Mouse (Mus musculus) lung, embryonic 14.5 days (tissue): ENCODE results near the gene Mb21d2. TPM values are rescaled to one million over a fixed set of nuclear protein-coding genes. Genes with fewer than 3 reads are reported as not detected.

Experiments used
- ATAC-seq: fragments of 200-750 bp; cut with Nextera tagmentation; 2 replicates; pipeline ENCODE4 v1.8.0; 2017; ENCODE audit warnings: mild to moderate bottlenecking, moderate TSS enrichment, moderate library complexity; ENCODE audit not compliant: insufficient read depth
- DNase-seq: peaks from one replicate; pipeline ENCODE4 v3.0.0-alpha.2; 2015
- H3K27ac ChIP-seq: fragments of 300-500 bp; sonication (generic); 2 replicates; pipeline ENCODE4 v1.5.1; 2014; ENCODE audit warnings: low read depth, mild to moderate bottlenecking, moderate library complexity
- H3K27me3 ChIP-seq: fragments of 300-500 bp; sonication (generic); 2 replicates; pipeline ENCODE4 v1.6.1; 2014; ENCODE audit warnings: low read length, control low read depth; ENCODE audit not compliant: insufficient read depth
- H3K36me3 ChIP-seq: fragments of 300-500 bp; sonication (generic); 2 replicates; pipeline ENCODE4 v1.6.1; 2014; ENCODE audit warnings: control low read depth; ENCODE audit not compliant: insufficient read depth
- H3K4me1 ChIP-seq: fragments of 300-500 bp; sonication (generic); 2 replicates; pipeline ENCODE4 v1.6.1; 2014; ENCODE audit warnings: antibody characterized with exemption, control low read depth; ENCODE audit not compliant: insufficient read depth
- H3K4me2 ChIP-seq: fragments of 300-500 bp; sonication (generic); 2 replicates; pipeline ENCODE4 v1.6.1; 2014; ENCODE audit warnings: mild to moderate bottlenecking
- H3K4me3 ChIP-seq: fragments of 300-500 bp; sonication (generic); 2 replicates; pipeline ENCODE4 v1.5.1; 2014; ENCODE audit warnings: low read depth, low read length
- H3K9ac ChIP-seq: fragments of 300-500 bp; sonication (generic); 2 replicates; pipeline ENCODE4 v1.6.1; 2014
- H3K9me3 ChIP-seq: fragments of 300-500 bp; sonication (generic); 2 replicates; pipeline ENCODE4 v1.6.1; 2016; ENCODE audit warnings: low read depth, low read length, control low read depth
- CTCF ChIP-seq: IDR thresholded peaks from 2 replicates; pipeline ENCODE4 v1.5.1; 2016; ENCODE audit warnings: antibody characterized with exemption, low read depth
- WGBS: fragments of 180-500 bp; shearing (Covaris S2); extraction: QIAGEN DNeasy Blood & Tissue Kit; methylation state at CpG from one replicate; pipeline ENCODE4 v1.1.7; 2014; 5-methylcytosine and 5-hydroxymethylcytosine counted together
- polyA plus RNA-seq: library from polyadenylated mRNA; unstranded; fragments of >200 nt; fragmentation: Nextera tagmentation; extraction: Ambion mirVana; gene quantifications from 2 replicates; pipeline ENCODE4 v1.2.1, GENCODE M21; 2014

Mb21d2 gene
- polyA plus RNA-seq, 1 experiment from 2014 or later, result 7.3 TPM

GRCm38 (mm10) chr16:28915362-28915761, 14.1 kb downstream of the Mb21d2 start:
- Histone ChIP-seq H3K36me3 (0 out of 2 replicates have a peak, but pooled peaks cover 3% of the 10 kb centered on the region), H3K4me2 (no peak overlapping the region), H3K27me3 (no peaks in the 10 kb centered on the region), H3K9me3 (no peaks in the 10 kb centered on the region), H3K27ac (no peak overlapping the region), H3K4me1 (no peaks in the 10 kb centered on the region; the same call in 1 of the 2 replicates), H3K9ac (no peak overlapping the region), H3K4me3 (no peak overlapping the region)
- TF ChIP-seq CTCF, result no peak
- DNase-seq, result no peak
- no peak for ATAC-seq
- WGBS, result 77% methylated on average over 7 of the region's 7 CpGs

DNA sequence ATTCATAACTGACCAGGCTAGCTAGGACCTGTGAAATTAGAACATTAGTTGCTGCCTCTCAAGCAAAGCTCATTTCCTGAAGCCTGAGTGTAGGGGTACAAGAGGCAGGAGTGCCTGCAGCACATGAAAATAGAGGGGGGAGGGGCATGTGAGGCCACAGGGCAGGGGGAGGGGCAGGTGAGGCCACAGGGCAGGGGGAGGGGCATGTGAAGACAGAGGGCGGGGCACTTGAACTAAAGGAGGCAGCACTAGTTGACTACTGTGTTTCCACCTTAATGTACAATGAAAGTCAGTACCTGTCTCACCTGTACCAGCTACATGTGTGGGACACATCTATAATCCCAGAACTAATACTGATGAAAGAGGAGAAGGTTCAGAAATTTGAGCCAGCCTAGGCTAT, 14.8 kb downstream of the Mb21d2 start:
- 0 out of 2 replicates have a peak, but pooled peaks cover 3% of the 10 kb centered on the region for H3K36me3 ChIP-seq
- H3K9me3 ChIP-seq, result no peaks in the 10 kb centered on the region
- H3K4me3 ChIP-seq, result no peak overlapping the region
- no peak for DNase-seq
- no peak overlapping the region for H3K4me2 ChIP-seq
- ATAC-seq, result no peak
- H3K4me1 ChIP-seq, result no peaks in the 10 kb centered on the region; the same call in 1 of the 2 replicates
- no peaks in the 10 kb centered on the region for H3K27me3 ChIP-seq
- no peak for TF ChIP-seq CTCF
- H3K27ac ChIP-seq, result no peak overlapping the region
- no peak overlapping the region for H3K9ac ChIP-seq
- WGBS, result 59% methylated on average over 1 of the region's 1 CpGs

GRCm38 (mm10) chr16:28911414-28912050, 17.9 kb downstream of the Mb21d2 start:
- no peak overlapping the region for H3K4me2 ChIP-seq
- H3K36me3 ChIP-seq, result no peaks in the 10 kb centered on the region
- no peak overlapping the region for H3K9ac ChIP-seq
- no peaks in the 10 kb centered on the region for H3K9me3 ChIP-seq
- DNase-seq, result peak; percentile 41
- H3K27me3 ChIP-seq, result no peaks in the 10 kb centered on the region
- H3K4me3 ChIP-seq, result no peak overlapping the region
- H3K27ac ChIP-seq, result no peak overlapping the region
- ATAC-seq, result no peak
- peaks cover 6% of the 10 kb centered on the region for H3K4me1 ChIP-seq
- TF ChIP-seq CTCF, result no peak
- WGBS, result 60% methylated on average over 15 of the region's 15 CpGs

DNA sequence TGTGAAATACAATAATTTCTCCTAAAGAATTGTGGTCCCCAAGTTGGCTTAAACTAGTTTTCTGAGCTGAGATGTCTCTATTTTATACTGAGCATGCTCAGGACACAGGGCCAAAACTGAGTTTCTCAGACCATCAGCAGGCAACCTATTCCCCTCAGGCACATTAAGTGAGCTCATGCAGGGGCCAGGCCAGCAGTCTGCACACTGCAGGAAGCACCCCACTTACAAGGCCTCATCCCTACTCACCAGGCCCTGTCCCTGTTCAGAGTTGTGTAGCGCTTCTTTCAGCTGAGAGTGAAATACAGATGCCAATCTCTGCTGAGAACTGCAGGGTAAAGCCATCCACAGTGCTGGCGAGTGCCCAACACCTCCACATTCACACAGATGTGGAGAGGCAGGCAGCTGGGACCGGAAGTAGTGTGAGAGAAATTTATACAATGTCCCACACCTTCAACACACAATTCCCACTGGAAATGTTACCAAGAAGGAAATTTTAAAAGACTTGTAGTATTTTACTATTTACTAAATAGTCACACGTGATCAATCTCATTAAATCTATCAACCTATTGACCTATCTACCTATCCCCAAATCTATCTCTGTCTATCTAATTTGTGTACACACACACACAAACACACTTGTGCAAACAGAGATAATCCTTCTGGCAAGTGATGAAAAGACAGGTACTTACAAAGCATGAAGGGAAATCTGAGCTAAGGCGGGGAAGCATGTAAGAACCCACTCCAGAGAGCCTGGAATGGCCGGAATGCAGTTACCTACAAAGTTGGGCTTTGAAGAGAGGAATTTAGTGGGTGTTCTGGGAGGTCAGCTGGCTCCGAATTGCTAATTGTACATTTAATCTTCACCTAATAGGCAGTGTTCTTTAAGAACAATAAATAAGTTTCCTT, 22.9 kb downstream of the Mb21d2 start:
- TF ChIP-seq CTCF, result no peak
- H3K9me3 ChIP-seq, result no peaks in the 10 kb centered on the region
- H3K4me1 ChIP-seq, result peaks cover 7% of the 10 kb centered on the region
- DNase-seq (peak; percentile 56), ATAC-seq (peak; percentile 63)
- no peak overlapping the region for H3K9ac ChIP-seq
- H3K36me3 ChIP-seq, result no peaks in the 10 kb centered on the region
- no peak overlapping the region for H3K4me2 ChIP-seq
- 41% methylated on average over 7 of the region's 7 CpGs for WGBS
- no peaks in the 10 kb centered on the region for H3K27me3 ChIP-seq
- H3K4me3 ChIP-seq, result no peak overlapping the region
- peak overlapping the region; percentile 58 for H3K27ac ChIP-seq

GRCm38 (mm10) chr16:28905567-28906289, 23.7 kb downstream of the Mb21d2 start:
- no peak for DNase-seq
- TF ChIP-seq CTCF, result no peak
- ATAC-seq, result no peak
- H3K4me2 ChIP-seq, result no peak overlapping the region
- no peak overlapping the region for H3K27ac ChIP-seq
- whole genome bisulfite sequencing, result 75% methylated on average over 11 of the region's 11 CpGs
- peaks cover 7% of the 10 kb centered on the region for H3K4me1 ChIP-seq
- H3K4me3 ChIP-seq, result no peak overlapping the region
- H3K36me3 ChIP-seq, result no peaks in the 10 kb centered on the region
- no peaks in the 10 kb centered on the region for H3K9me3 ChIP-seq
- no peaks in the 10 kb centered on the region for H3K27me3 ChIP-seq
- no peak overlapping the region for H3K9ac ChIP-seq

- H3K4me1 ChIP-seq, result peaks cover 20% of the 10 kb centered on the region
- 79% methylated on average over 14 of the region's 14 CpGs for WGBS
- no peak for ATAC-seq
Measured at GRCm38 (mm10) chr16:28902620-28903565, 26.6 kb downstream of the Mb21d2 start.

More at GRCm38 (mm10) chr16:28902620-28903565, 26.6 kb downstream of the Mb21d2 start:
- TF ChIP-seq CTCF, result no peak
- H3K4me3 ChIP-seq, result no peak overlapping the region
- no peak overlapping the region for H3K4me2 ChIP-seq
- H3K27ac ChIP-seq, result no peak overlapping the region
- no peak for DNase-seq
- H3K9ac ChIP-seq, result no peak overlapping the region
- H3K9me3 ChIP-seq, result no peaks in the 10 kb centered on the region
- H3K27me3 ChIP-seq, result no peaks in the 10 kb centered on the region
- H3K36me3 ChIP-seq, result no peaks in the 10 kb centered on the region
